Mouse (Mus musculus) gastrocnemius, postnatal 14 days (tissue): Measurements from ENCODE around the gene Lamb2. TPM values are rescaled to one million over a fixed set of nuclear protein-coding genes. Genes with fewer than 3 reads are reported as not detected.

Experiments
- DNase-seq: peaks from one replicate; pipeline ENCODE4 v3.0.0; 2021; ENCODE audit warnings: mixed read lengths
- intact Hi-C: fragments of 180-260 bp; cut with DNase I; formaldehyde crosslinking; loops from one replicate; pipeline ENCODE4 v1.15.1; 2025; ENCODE audit warnings: low total_unique reads
- total RNA-seq, 2 experiments: library from RNA; stranded (reverse); gene quantifications; 2 replicates each; pipeline ENCODE4 v1.2.3; 2021

Gene Lamb2
- total RNA-seq, 2 experiments from 2014 or later, result 118 to 125 TPM

DNA sequence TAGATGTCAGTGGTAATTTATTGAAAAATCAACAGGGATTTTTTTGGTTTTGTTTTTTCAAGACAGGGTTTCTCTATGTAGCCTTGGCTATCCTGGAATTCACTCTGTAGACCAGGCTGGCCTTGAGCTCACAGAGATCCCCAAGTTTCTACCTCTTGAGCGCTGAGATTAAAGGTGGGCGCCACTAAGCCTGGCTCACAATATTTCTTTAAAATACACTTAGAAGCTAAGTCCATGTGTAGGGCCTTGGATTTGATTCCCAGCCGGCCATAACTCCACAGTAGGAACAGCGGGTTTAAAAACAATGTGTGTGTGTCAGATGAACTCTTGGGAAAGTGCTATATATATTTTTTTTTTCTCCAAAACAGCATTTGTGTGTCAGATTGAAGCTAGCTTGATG, 43.8 kb downstream of the Lamb2 start:
- DNase-seq, result no peak
- intact Hi-C loops, result no loop called here

DNA sequence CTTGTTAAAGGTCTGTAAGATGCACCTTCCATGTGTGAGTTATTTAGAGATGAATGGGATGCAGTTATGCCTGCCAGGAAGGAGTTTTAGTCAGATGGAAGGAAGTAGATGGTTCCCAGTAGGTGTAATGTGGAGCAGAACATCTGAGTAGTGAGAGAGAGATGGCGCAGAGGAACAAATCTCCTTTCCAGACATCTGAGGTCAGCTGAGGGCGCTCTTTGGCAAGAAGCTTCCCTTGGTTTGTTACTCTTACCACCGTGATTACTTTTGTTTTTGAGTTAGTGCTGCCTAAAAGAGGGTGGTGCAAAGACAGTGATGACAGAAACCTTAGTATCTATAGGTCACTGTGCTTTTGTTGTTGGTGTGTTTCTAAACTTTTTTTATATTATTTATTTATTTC, 45.9 kb downstream of the Lamb2 start:
- no peak for DNase-seq
- intact Hi-C loops, result no loop called here

DNA sequence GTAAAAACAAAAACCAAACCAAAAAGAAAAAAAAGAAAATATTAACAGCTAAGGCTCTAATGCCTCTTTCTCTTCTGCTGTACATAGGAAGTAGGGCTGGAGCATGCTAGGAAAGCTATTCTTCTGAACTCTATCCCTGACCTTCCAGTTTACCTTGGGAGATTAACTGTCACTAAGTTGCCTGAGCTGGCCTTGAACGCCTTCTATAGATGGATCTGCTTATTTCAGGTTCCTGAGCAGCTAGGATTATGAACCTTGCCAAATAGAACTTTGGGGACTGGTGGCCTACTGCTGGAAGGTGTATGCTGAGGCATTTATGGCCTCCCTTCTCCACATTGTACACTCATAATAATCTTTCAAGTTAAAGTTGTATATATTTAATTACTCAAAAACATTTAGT, 51.4 kb downstream of the Lamb2 start:
- intact Hi-C loops, result loop anchor here (10.0 kb wide), 1 partner anchor 146 kb away; no protein-coding TSS in a partner anchor
- DNase-seq, result no peak

DNA sequence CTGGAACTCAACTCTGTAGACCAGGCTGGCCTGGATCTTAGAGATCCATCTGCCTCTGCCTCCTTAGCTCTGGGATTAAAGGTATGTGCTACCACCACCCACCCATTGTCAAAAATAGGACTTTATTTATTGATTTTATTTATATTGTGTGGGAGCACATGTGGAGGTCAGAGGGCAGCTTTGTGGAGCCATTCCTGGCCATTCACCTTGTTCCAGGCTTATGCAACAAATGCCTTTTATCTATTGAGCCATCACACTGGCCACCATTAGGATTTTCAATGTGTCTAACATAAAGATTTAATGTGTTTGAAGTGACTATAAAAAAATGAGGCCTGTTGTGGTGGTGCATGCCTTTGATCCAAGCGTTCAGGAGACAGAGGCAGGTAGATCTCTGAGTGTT, 52.0 kb downstream of the Lamb2 start:
- DNase-seq, result no peak
- intact Hi-C loops, result loop anchor here (10.0 kb wide), 1 partner anchor 147 kb away; no protein-coding TSS in a partner anchor

Other genes starting within 250 kb of the Lamb2 start
- gene Dag1, start 215.8 kb upstream of the Lamb2 start, total RNA-seq, result 100 to 1,000 TPM; 232 to 238 TPM
- 1 to 10 TPM; 9.3 to 9.8 TPM for gene Nicn1, start 189.3 kb upstream of the Lamb2 start, total RNA-seq
- gene Amt, start 182.9 kb upstream of the Lamb2 start, total RNA-seq, result 1 to 10 TPM in 1 of 2 experiments, under 1 TPM in 1; 0.76 to 1.3 TPM
- 100 to 1,000 TPM; 159 to 177 TPM for gene Rhoa, start 173.6 kb upstream of the Lamb2 start, total RNA-seq
- gene Tcta, start 173.6 kb upstream of the Lamb2 start, total RNA-seq, result 10 to 100 TPM; 24.7 to 26.9 TPM
- gene Gpx1, start 140.8 kb upstream of the Lamb2 start, total RNA-seq, result 10 to 100 TPM; 86.5 to 98.0 TPM
- 10 to 100 TPM; 56.6 to 62.4 TPM for gene Usp4, start 131.9 kb upstream of the Lamb2 start, total RNA-seq
- gene 1700102P08Rik, start 86.9 kb upstream of the Lamb2 start, total RNA-seq, result under 1 TPM; 0.31 to 0.42 TPM
- gene Ccdc36, start 51.3 kb upstream of the Lamb2 start, total RNA-seq, result under 1 TPM in 1 of 2 experiments, not detected in 1; 0.16 TPM
- not detected for gene BC048562, start 43.3 kb upstream of the Lamb2 start, total RNA-seq
- gene Ccdc71, start 19.2 kb upstream of the Lamb2 start, total RNA-seq, result 10 to 100 TPM; 15.6 to 17.5 TPM
- gene Klhdc8b, start 18.2 kb upstream of the Lamb2 start, total RNA-seq, result 1 to 10 TPM; 4.1 to 4.6 TPM
- gene Usp19, start 10.9 kb downstream of the Lamb2 start, total RNA-seq, result 10 to 100 TPM; 85.9 to 92.0 TPM
- 10 to 100 TPM; 65.9 to 72.6 TPM for gene Qars, start 28.0 kb downstream of the Lamb2 start, total RNA-seq
- gene Qrich1, start 37.1 kb downstream of the Lamb2 start, total RNA-seq, result 10 to 100 TPM; 58.8 to 59.5 TPM
- 10 to 100 TPM; 50.6 to 55.4 TPM for gene Impdh2, start 80.5 kb downstream of the Lamb2 start, total RNA-seq
- 10 to 100 TPM; 30.0 to 32.9 TPM for gene Ndufaf3, start 87.7 kb downstream of the Lamb2 start, total RNA-seq
- 1 to 10 TPM; 7.0 to 7.9 TPM for gene Dalrd3, start 90.2 kb downstream of the Lamb2 start, total RNA-seq
- gene Wdr6, start 99.0 kb downstream of the Lamb2 start, total RNA-seq, result 10 to 100 TPM in 1 of 2 experiments, 1 to 10 TPM in 1; 6.9 to 10.4 TPM
- gene P4htm, start 117.9 kb downstream of the Lamb2 start, total RNA-seq, result 1 to 10 TPM; 4.0 to 4.1 TPM
- gene Arih2, start 169.7 kb downstream of the Lamb2 start, total RNA-seq, result 10 to 100 TPM; 49.0 to 53.4 TPM
- gene Slc25a20, start 182.4 kb downstream of the Lamb2 start, total RNA-seq, result 10 to 100 TPM; 59.0 to 84.8 TPM
- gene Prkar2a, start 209.6 kb downstream of the Lamb2 start, total RNA-seq, result 100 to 1,000 TPM in 1 of 2 experiments, 10 to 100 TPM in 1; 92.4 to 112 TPM